Mouse (Mus musculus) limb, embryonic 11.5 days (tissue): Measurements from ENCODE around the gene Shb. TPM values are rescaled to one million over a fixed set of nuclear protein-coding genes. Genes with fewer than 3 reads are reported as not detected.

Source experiments
- ATAC-seq: fragments of 200-750 bp; cut with Nextera tagmentation; 2 replicates; pipeline ENCODE4 v1.8.0; 2017; ENCODE audit warnings: low read depth; ENCODE audit not compliant: insufficient number of reproducible peaks, low FRiP score, low TSS enrichment
- DNase-seq: peaks from one replicate; pipeline ENCODE4 v3.0.0-alpha.2; 2015; ENCODE audit warnings: low spot score
- H3K27ac ChIP-seq: fragments of 300-500 bp; sonication (generic); replicated peaks from 2 replicates; pipeline ENCODE4 v1.5.1; 2014; ENCODE audit warnings: low read depth, mild to moderate bottlenecking, low read length
- H3K27me3 ChIP-seq: fragments of 300-500 bp; sonication (generic); 2 replicates; pipeline ENCODE4 v1.6.1; 2014; ENCODE audit warnings: mild to moderate bottlenecking, low read length, mixed read lengths; ENCODE audit not compliant: control insufficient read depth, insufficient read depth
- H3K36me3 ChIP-seq: fragments of 300-500 bp; sonication (generic); 2 replicates; pipeline ENCODE4 v1.6.1; 2014; ENCODE audit warnings: mild to moderate bottlenecking, low read length, moderate library complexity, mixed read lengths; ENCODE audit not compliant: control insufficient read depth, insufficient read depth
- H3K4me1 ChIP-seq: fragments of 300-500 bp; sonication (generic); 2 replicates; pipeline ENCODE4 v1.6.1; 2014; ENCODE audit warnings: low read length, mixed read lengths; ENCODE audit not compliant: control insufficient read depth, insufficient read depth
- H3K4me2 ChIP-seq: fragments of 300-500 bp; sonication (generic); 2 replicates; pipeline ENCODE4 v1.6.1; 2014; ENCODE audit warnings: low read depth, mild to moderate bottlenecking, moderate library complexity; ENCODE audit not compliant: severe bottlenecking
- H3K4me3 ChIP-seq: fragments of 300-500 bp; sonication (generic); 2 replicates; pipeline ENCODE4 v1.5.1; 2014; ENCODE audit warnings: low read depth, low read length
- H3K9ac ChIP-seq: fragments of 300-500 bp; sonication (generic); 2 replicates; pipeline ENCODE4 v1.6.1; 2014; ENCODE audit warnings: mild to moderate bottlenecking, low read length
- H3K9me3 ChIP-seq: fragments of 300-500 bp; sonication (generic); 2 replicates; pipeline ENCODE4 v1.6.1; 2016; ENCODE audit warnings: low read length; ENCODE audit not compliant: control insufficient read depth
- WGBS: fragments of 180-500 bp; shearing (Covaris S2); extraction: QIAGEN DNeasy Blood & Tissue Kit; methylation state at CpG from one replicate; pipeline ENCODE4 v1.1.7; 2014; 5-methylcytosine and 5-hydroxymethylcytosine counted together
- polyA plus RNA-seq: library from polyadenylated mRNA; unstranded; fragments of >200 nt; fragmentation: Nextera tagmentation; extraction: Ambion mirVana; gene quantifications from 2 replicates; pipeline ENCODE4 v1.2.1, GENCODE M21; 2014

Shb gene
- polyA plus RNA-seq, 1 experiment from 2014 or later = 6.4 TPM

GRCm38 (mm10) chr4:45478178-45478577, 54.1 kb downstream of the Shb start:
- Histone ChIP-seq H3K9me3 (no peaks in the 10 kb centered on the region), H3K9ac (no peak overlapping the region), H3K4me2 (no peak overlapping the region), H3K36me3 (no peaks in the 10 kb centered on the region), H3K4me3 (no peak overlapping the region), H3K27ac (no peak overlapping the region; the same call in 1 of the 2 replicates), H3K27me3 (no peaks in the 10 kb centered on the region), H3K4me1 (peaks cover 37% of the 10 kb centered on the region)
- ATAC-seq = no peak
- 26% methylated on average over 7 of the region's 7 CpGs for WGBS
- DNase-seq = no peak

- 87% methylated on average over 3 of the region's 3 CpGs for WGBS
- no peak overlapping the region for H3K27ac ChIP-seq
- ATAC-seq = no peak
Observed at GRCm38 (mm10) chr4:45477047-45477446, 55.2 kb downstream of the Shb start.

DNA sequence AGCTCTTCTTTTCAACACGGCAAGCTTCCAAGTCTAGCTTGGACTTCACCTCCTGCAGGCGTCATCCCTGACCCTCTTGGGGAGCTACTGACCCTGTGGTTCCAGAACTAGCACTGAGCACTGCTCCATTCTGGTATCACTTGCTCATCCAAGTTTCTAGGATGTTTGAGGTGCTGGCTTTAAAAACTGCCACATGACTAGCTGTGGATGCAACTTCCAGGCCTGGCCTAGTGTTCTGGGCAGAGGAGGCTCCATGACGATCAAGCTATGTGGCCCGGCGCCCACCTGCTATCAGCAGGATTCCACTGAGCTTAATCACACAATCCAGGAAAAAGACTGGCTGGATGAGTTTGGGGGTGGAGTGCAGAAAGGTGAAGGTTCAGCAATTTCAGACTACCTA, 57.4 kb downstream of the Shb start:
- DNase-seq = no peak
- 84% methylated on average over 5 of the region's 5 CpGs for WGBS
- no peak overlapping the region for H3K9ac ChIP-seq
- H3K4me3 ChIP-seq = no peak overlapping the region
- no peaks in the 10 kb centered on the region for H3K27me3 ChIP-seq
- peaks cover 51% of the 10 kb centered on the region for H3K4me1 ChIP-seq
- H3K27ac ChIP-seq = no peak overlapping the region
- no peak for ATAC-seq
- no peaks in the 10 kb centered on the region for H3K9me3 ChIP-seq
- no peak overlapping the region for H3K4me2 ChIP-seq
- no peaks in the 10 kb centered on the region for H3K36me3 ChIP-seq

More at GRCm38 (mm10) chr4:45477047-45477446, 55.2 kb downstream of the Shb start:
- DNase-seq = no peak
- Histone ChIP-seq H3K36me3 (no peaks in the 10 kb centered on the region), H3K4me3 (no peak overlapping the region), H3K9me3 (no peaks in the 10 kb centered on the region), H3K4me2 (no peak overlapping the region), H3K9ac (no peak overlapping the region), H3K4me1 (peaks cover 48% of the 10 kb centered on the region), H3K27me3 (no peaks in the 10 kb centered on the region)

DNA sequence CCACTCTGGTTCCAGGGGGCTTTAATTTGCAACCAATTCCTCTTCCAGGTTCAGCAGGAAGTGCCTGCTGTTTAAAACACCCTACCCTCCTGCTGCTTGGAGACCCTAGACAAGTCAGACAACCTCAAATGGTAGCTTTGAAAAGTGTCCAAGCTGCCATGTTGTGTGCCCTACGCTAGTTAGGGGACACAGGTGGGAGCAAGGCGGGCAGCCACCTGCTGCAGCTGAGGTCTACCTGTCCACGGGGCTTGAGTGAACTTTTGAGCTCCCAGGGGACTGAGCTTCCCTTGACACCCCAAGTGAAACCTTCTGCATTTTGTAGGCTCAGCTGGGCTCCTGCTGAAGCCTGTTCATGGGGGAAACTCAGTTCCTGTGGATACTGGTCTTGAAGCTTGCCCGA, 58.1 kb downstream of the Shb start:
- Histone ChIP-seq H3K4me1 (peaks cover 47% of the 10 kb centered on the region), H3K4me2 (no peak overlapping the region), H3K9ac (no peak overlapping the region), H3K27ac (no peak overlapping the region), H3K36me3 (no peaks in the 10 kb centered on the region), H3K4me3 (no peak overlapping the region), H3K27me3 (no peaks in the 10 kb centered on the region), H3K9me3 (no peaks in the 10 kb centered on the region)
- ATAC-seq (no peak), DNase-seq (no peak)
- WGBS = 87% methylated on average over 4 of the region's 4 CpGs

DNA sequence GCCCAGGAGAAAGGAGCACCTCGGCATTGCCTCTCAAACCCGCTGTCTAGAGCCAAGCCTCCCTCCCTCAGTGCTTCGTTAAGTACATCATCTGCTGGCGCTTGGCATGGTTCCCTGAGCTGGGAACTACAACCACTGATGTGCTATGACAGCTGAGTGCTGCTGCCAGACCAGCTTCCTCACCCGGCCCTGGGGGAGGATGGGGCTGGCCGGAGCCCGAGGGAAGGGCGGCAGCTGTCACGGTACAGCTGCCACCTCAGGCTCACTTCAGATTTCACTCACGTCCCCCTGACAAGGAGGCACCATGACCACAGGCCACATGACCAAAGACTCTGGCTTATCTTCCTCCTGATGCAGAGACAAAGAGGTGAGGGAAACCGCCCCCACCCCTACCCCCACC, 59.1 kb downstream of the Shb start:
- Histone ChIP-seq H3K27ac (no peak overlapping the region), H3K4me3 (no peak overlapping the region), H3K9me3 (no peaks in the 10 kb centered on the region), H3K27me3 (no peaks in the 10 kb centered on the region), H3K9ac (no peak overlapping the region), H3K4me1 (peaks cover 42% of the 10 kb centered on the region), H3K4me2 (no peak overlapping the region), H3K36me3 (no peaks in the 10 kb centered on the region; the same call in 1 of the 2 replicates)
- no peak for DNase-seq
- no peak for ATAC-seq
- WGBS = 29% methylated on average over 11 of the region's 11 CpGs

- no peak overlapping the region for H3K27ac ChIP-seq
- H3K4me2 ChIP-seq = no peak overlapping the region
- H3K36me3 ChIP-seq = no peaks in the 10 kb centered on the region; the same call in 1 of the 2 replicates
- H3K9me3 ChIP-seq = no peaks in the 10 kb centered on the region
- H3K27me3 ChIP-seq = no peaks in the 10 kb centered on the region
- 34% methylated on average over 6 of the region's 6 CpGs for WGBS
- peaks cover 39% of the 10 kb centered on the region for H3K4me1 ChIP-seq
- DNase-seq (peak; percentile 35), ATAC-seq (peak; percentile 37; the same call in 1 of the 2 replicates)
- H3K4me3 ChIP-seq = no peak overlapping the region
- no peak overlapping the region for H3K9ac ChIP-seq
Observed at GRCm38 (mm10) chr4:45472706-45473105, 59.6 kb downstream of the Shb start.

DNA sequence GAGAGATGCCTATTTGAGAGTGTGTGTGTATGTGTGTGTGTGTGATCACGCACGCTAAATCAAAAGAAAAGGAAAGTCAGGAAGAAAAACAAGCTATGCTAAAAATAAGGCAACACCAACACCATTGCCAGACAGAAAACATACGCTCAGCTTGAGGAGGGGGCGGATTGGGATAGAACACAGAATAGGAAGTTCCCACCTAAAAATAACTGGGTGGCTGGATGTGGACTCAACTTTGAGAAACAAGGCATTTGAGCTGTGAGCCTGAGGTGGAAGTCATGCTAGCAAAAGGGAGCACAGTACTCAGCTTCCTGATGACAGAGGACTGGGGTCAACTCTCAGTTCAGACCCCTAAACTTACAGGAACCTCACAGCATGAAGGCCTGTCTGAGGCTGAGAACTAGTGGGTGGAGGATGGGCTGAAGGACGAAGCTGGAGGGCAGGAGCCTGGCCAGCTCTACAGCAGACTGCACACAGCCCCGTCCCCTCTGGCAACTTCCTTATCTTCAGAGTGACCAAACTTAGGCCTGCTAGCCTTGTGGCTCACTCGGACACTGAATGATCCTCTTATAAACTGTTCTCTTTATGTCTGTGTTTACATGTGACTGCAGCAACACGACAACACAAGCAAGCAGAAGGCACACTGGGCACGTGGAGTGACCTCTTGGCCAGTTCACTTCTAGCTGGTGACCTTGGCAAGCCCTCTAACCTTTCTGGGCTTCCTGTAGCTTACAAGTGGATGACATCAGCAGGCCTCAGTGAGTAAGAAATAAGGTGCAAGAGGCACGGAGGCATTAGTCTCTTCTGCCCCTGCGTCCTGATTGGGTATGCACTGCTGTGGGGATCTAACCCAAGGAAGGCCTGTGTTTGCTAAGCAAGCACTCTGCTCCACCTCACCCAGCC, 60.4 kb downstream of the Shb start:
- H3K4me3 ChIP-seq = no peak overlapping the region
- H3K27me3 ChIP-seq = no peaks in the 10 kb centered on the region
- H3K4me2 ChIP-seq = no peak overlapping the region
- no peak overlapping the region for H3K9ac ChIP-seq
- ATAC-seq (no peak), DNase-seq (no peak)
- 54% methylated on average over 11 of the region's 11 CpGs for WGBS
- H3K4me1 ChIP-seq = peaks cover 37% of the 10 kb centered on the region
- H3K27ac ChIP-seq = no peak overlapping the region
- no peaks in the 10 kb centered on the region for H3K9me3 ChIP-seq
- H3K36me3 ChIP-seq = no peaks in the 10 kb centered on the region; the same call in 1 of the 2 replicates

DNA sequence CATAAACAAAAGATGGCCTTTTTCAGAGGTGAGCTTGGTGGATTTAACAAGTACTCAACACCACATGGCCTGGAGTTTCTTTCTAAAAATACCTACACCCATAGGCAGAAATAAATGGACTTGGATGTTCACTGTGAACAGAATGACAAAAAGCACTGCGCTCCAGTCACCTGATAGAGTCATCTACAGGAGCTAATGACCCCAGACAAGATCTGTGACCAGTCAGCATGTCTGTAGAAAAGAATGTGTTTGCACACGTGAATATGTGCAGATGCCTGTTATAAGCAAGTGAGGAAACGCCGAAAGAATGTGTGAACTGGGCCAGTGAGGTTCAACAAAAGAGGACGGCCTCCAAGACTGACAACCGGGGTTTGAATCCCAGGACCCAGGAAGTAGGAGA, 63.2 kb downstream of the Shb start:
- Histone ChIP-seq H3K9me3 (no peaks in the 10 kb centered on the region), H3K4me3 (no peak overlapping the region), H3K4me2 (no peak overlapping the region), H3K4me1 (peaks cover 39% of the 10 kb centered on the region), H3K36me3 (no peaks in the 10 kb centered on the region; the same call in 1 of the 2 replicates), H3K27me3 (no peaks in the 10 kb centered on the region), H3K9ac (no peak overlapping the region), H3K27ac (no peak overlapping the region)
- DNase-seq = no peak
- WGBS = 78% methylated on average over 6 of the region's 6 CpGs
- no peak for ATAC-seq
